Mouse (Mus musculus) forebrain, embryonic 13.5 days (tissue): ENCODE measurements around the gene Atxn1. TPM values are rescaled to one million over a fixed set of nuclear protein-coding genes. Genes with fewer than 3 reads are reported as not detected.

Experiments
- ATAC-seq: fragments of 200-750 bp; cut with Nextera tagmentation; 2 replicates; pipeline ENCODE4 v1.8.0; 2017
- H3K27ac ChIP-seq: fragments of 300-500 bp; sonication (generic); 2 replicates; pipeline ENCODE4 v1.5.1; 2015; ENCODE audit warnings: inconsistent platforms, mild to moderate bottlenecking, moderate library complexity
- H3K27me3 ChIP-seq: fragments of 300-500 bp; sonication (generic); 2 replicates; pipeline ENCODE4 v1.6.1; 2015; ENCODE audit warnings: mild to moderate bottlenecking, inconsistent platforms
- H3K36me3 ChIP-seq: fragments of 300-500 bp; sonication (generic); 2 replicates; pipeline ENCODE4 v1.6.1; 2015; ENCODE audit warnings: mild to moderate bottlenecking, inconsistent platforms; ENCODE audit not compliant: poor library complexity, severe bottlenecking
- H3K4me1 ChIP-seq: fragments of 300-500 bp; sonication (generic); 2 replicates; pipeline ENCODE4 v1.6.1; 2015; ENCODE audit warnings: inconsistent platforms
- H3K4me2 ChIP-seq: fragments of 300-500 bp; sonication (generic); 2 replicates; pipeline ENCODE4 v1.6.1; 2015; ENCODE audit warnings: inconsistent platforms, mild to moderate bottlenecking, moderate library complexity
- H3K4me3 ChIP-seq: fragments of 300-500 bp; sonication (generic); 2 replicates; pipeline ENCODE4 v1.5.1; 2015; ENCODE audit warnings: mild to moderate bottlenecking, inconsistent platforms
- H3K9ac ChIP-seq: fragments of 300-500 bp; sonication (generic); 2 replicates; pipeline ENCODE4 v1.6.1; 2015; ENCODE audit warnings: mild to moderate bottlenecking, inconsistent platforms
- H3K9me3 ChIP-seq: fragments of 300-500 bp; sonication (generic); replicated peaks from 2 replicates; pipeline ENCODE4 v1.6.1; 2016; ENCODE audit warnings: inconsistent platforms
- WGBS: fragments of 180-500 bp; shearing (Covaris S2); methylation state at CpG from one replicate; pipeline ENCODE4 v1.1.7; 2015; 5-methylcytosine and 5-hydroxymethylcytosine counted together
- polyA plus RNA-seq: library from polyadenylated mRNA; unstranded; fragments of >200 nt; fragmentation: Nextera tagmentation; extraction: Ambion mirVana; gene quantifications from 2 replicates; pipeline ENCODE4 v1.2.1, GENCODE M21; 2015

The Atxn1 gene
- polyA plus RNA-seq, 1 experiment from 2014 or later, result 7.7 TPM

DNA sequence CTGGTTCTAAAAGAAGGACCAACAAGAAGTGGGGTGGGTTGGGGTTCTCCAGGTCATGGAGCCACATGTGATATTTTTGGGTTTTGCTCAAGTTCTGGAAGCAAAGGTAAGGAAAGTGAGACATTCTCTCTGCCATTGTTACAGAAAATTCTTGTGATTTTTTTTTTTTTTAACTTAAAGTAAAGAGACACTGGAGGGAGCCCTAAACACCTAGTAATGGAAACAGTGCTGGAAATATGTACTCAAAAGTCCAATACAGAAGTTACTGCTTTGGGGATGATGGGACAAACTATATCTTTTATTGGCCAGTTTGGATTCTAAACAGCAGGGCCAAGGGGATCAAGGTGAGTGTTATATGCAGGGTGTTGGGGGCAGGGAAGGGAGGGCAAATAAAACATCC is 330.9 kb downstream of the Atxn1 start:
- H3K4me1 ChIP-seq, result peaks cover 7% of the 10 kb centered on the region; the same call in 1 of the 2 replicates
- no peak overlapping the region for H3K4me2 ChIP-seq
- no peaks in the 10 kb centered on the region for H3K9me3 ChIP-seq
- no peaks in the 10 kb centered on the region for H3K36me3 ChIP-seq
- H3K4me3 ChIP-seq, result no peak overlapping the region
- no peaks in the 10 kb centered on the region for H3K27me3 ChIP-seq
- ATAC-seq, result no peak
- no peak overlapping the region for H3K27ac ChIP-seq
- H3K9ac ChIP-seq, result no peak overlapping the region

DNA sequence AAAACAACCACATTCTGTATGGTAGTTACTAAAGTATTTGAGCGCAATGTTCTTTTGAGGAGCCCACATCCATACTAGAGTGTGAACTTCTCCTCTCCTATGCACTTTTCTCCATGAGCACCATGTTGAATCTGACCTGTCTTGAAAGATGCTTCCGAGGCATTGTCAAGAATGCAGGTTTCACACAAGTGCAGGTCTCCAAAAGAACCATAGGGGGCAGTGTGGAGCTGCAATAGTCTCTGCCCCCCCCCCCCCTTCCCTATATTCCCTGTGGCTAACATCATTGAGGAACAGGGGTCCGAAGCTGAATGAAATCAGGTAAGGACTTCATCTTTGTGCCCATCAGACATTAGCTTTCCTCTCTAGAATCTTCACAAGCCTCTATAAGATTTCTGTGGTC is 332.7 kb downstream of the Atxn1 start:
- ATAC-seq, result no peak
- peaks cover 12% of the 10 kb centered on the region for H3K4me1 ChIP-seq
- H3K27me3 ChIP-seq, result no peaks in the 10 kb centered on the region
- no peaks in the 10 kb centered on the region for H3K36me3 ChIP-seq
- H3K4me3 ChIP-seq, result no peak overlapping the region
- no peak overlapping the region for H3K27ac ChIP-seq
- 79% methylated on average over 3 of the region's 3 CpGs for WGBS
- no peak overlapping the region for H3K9ac ChIP-seq
- H3K4me2 ChIP-seq, result no peak overlapping the region
- no peaks in the 10 kb centered on the region for H3K9me3 ChIP-seq

DNA sequence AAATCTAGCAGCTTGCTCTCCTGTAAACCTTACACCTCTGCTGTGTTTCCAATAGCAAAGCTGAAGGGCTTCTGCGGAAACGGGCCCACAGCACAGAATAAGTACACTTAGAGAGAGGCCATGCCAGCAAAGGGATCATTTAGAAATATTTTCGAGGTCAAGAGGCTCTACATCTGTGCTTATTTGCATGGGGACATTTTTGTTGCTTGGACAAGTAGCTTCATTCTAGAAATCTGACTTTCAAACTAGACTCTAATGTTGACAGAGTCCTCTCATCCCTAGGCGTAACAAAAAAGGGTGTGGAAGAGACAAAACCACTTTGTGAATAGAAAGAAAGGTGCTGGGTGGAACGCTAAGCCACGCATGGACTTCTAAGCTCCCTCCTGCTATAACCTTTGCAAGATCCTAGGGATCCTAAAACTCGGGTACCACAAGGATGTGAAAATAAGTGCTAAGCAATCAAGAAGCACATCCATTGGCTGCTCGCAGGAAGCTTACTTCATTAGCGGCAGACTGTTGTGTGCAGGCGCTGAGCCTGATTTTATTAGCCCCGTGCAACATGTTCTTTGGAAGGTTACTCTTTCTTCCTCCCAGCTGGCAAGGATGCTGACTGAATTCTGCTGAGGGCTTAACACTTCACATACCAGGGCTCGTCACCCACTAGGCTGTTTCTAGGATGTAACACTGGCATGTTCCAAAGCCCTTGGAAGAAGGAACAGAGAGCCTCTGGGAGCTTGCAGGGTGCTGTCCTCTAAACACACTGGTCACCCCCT is 334.1 kb downstream of the Atxn1 start:
- no peak overlapping the region for H3K27ac ChIP-seq
- H3K4me3 ChIP-seq, result no peak overlapping the region
- peaks cover 12% of the 10 kb centered on the region for H3K4me1 ChIP-seq
- H3K4me2 ChIP-seq, result no peak overlapping the region
- 67% methylated on average over 12 of the region's 12 CpGs for WGBS
- H3K9me3 ChIP-seq, result no peaks in the 10 kb centered on the region
- no peaks in the 10 kb centered on the region for H3K36me3 ChIP-seq
- H3K27me3 ChIP-seq, result no peaks in the 10 kb centered on the region
- no peak for ATAC-seq
- no peak overlapping the region for H3K9ac ChIP-seq

DNA sequence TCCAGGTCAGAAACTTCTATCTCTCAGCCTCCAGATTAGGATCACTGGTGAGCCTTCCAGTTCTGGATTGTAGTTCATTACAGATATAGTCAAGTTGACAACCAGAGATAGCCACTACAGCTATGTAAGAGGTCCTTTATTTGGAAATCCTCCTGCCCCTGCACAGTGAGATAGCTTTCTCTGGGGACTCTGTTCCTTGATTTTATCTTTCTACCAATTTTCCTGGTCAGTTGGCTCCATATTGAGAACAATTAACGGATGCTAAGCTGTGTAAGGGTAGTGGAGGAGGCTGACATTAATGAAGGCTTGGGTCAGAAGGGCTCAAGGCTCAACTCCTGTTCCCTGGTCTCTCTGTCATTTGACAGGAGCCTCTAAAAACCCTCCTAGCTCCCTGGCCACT is 335.1 kb downstream of the Atxn1 start:
- Histone ChIP-seq H3K4me2 (no peak overlapping the region), H3K27ac (no peak overlapping the region), H3K36me3 (no peaks in the 10 kb centered on the region), H3K4me3 (no peak overlapping the region), H3K9ac (no peak overlapping the region), H3K4me1 (peaks cover 12% of the 10 kb centered on the region), H3K9me3 (no peaks in the 10 kb centered on the region), H3K27me3 (no peaks in the 10 kb centered on the region)
- WGBS, result 73% methylated on average over 1 of the region's 1 CpGs
- no peak for ATAC-seq

DNA sequence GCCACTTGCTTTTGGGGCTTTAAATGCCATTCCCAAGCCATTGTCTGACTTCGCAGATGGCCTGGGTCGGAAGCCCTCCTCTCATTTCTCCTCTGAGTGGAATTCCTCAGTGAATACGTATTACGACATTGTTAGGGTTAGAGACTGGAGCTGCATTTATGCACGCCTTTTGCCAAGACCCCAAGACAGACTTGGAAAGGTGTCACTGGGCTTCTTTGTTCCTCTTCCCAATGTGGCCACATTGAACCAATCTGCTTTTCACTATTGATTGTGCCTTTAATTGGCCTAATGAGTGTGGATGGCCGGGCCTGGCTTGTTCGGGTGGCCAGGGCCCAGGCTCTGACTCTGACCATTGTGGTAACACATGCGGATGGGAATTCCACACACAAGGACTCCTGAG is 336.5 kb downstream of the Atxn1 start:
- H3K27me3 ChIP-seq, result no peaks in the 10 kb centered on the region
- no peaks in the 10 kb centered on the region for H3K9me3 ChIP-seq
- H3K4me3 ChIP-seq, result no peak overlapping the region
- peaks cover 12% of the 10 kb centered on the region for H3K4me1 ChIP-seq
- ATAC-seq, result no peak
- H3K9ac ChIP-seq, result no peak overlapping the region
- H3K36me3 ChIP-seq, result no peaks in the 10 kb centered on the region
- H3K27ac ChIP-seq, result no peak overlapping the region
- 38% methylated on average over 8 of the region's 8 CpGs for WGBS
- no peak overlapping the region for H3K4me2 ChIP-seq

DNA sequence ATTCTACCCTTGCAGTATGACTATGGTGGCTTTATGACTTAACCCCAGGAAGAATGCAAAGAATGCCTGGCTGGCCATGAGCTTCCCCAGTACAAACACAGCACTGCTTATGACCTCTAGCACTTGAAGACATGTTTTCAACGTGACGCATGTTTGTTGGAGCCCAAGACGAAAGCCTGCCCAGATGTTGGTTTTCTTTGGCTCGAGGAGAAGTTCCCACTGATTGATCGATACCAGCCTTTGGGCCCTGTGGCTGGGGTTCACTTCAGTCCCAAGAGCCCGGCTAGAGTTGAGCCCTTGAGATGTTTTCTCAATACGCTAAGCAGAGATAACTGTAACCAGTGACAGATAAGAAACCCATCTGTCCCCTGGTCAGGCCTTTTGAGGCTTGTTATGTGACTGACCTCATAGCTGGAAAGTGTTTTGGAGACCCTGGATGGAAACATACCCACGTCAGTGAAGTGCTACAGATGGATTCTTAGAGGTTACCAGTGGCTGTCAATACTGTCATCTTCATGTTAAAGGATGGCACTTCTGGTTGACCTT is 337.5 kb downstream of the Atxn1 start:
- no peak overlapping the region for H3K27ac ChIP-seq
- WGBS, result 90% methylated on average over 8 of the region's 8 CpGs
- no peaks in the 10 kb centered on the region for H3K27me3 ChIP-seq
- no peak overlapping the region for H3K9ac ChIP-seq
- no peaks in the 10 kb centered on the region for H3K36me3 ChIP-seq
- H3K4me1 ChIP-seq, result peaks cover 15% of the 10 kb centered on the region
- no peak overlapping the region for H3K4me2 ChIP-seq
- no peaks in the 10 kb centered on the region for H3K9me3 ChIP-seq
- H3K4me3 ChIP-seq, result no peak overlapping the region
- no peak for ATAC-seq

DNA sequence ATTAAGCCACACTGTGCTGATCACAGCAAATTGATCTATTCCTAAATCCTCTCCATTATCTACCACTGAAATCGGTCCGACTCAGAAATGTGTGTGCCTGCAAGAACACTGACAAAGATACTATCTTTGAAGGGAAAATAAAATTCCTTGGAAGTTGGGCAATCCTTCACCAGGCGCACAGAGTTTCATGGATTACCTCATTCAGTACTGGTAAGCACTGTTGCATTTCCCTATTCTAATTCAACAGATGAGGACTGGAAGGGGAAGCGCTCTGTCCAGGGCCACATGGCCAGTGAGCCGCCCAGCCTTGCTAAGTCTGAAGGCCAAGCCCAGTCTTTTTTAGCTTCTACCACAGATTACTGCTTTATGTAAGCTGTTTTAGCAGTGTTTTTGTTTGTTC is 339.1 kb downstream of the Atxn1 start:
- no peak overlapping the region for H3K4me3 ChIP-seq
- H3K4me2 ChIP-seq, result no peak overlapping the region
- H3K9me3 ChIP-seq, result no peaks in the 10 kb centered on the region
- H3K9ac ChIP-seq, result no peak overlapping the region
- 95% methylated on average over 5 of the region's 5 CpGs for WGBS
- H3K4me1 ChIP-seq, result peaks cover 12% of the 10 kb centered on the region
- no peaks in the 10 kb centered on the region for H3K36me3 ChIP-seq
- H3K27me3 ChIP-seq, result no peaks in the 10 kb centered on the region
- ATAC-seq, result no peak
- H3K27ac ChIP-seq, result no peak overlapping the region

DNA sequence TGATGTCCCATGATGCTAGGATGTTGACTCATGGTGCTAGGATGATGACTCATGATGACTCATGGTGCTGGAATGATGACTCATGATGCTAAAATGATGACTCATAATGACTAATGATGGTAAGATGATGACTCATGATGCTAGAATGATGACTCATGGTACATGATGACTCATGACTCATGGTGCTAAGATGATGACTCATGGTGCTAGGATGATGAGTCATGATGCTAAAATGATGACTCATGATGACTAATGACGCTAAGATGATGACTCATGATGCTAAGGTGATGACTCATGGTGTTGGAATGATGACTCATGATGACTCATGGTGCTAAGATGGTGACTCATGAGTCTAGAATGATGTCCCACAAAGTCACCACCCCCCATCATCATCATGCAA is 341.0 kb downstream of the Atxn1 start:
- no peak overlapping the region for H3K4me3 ChIP-seq
- no peak overlapping the region for H3K4me2 ChIP-seq
- no peak overlapping the region for H3K27ac ChIP-seq
- no peaks in the 10 kb centered on the region for H3K9me3 ChIP-seq
- ATAC-seq, result no peak
- H3K9ac ChIP-seq, result no peak overlapping the region
- peaks cover 22% of the 10 kb centered on the region for H3K4me1 ChIP-seq
- no peaks in the 10 kb centered on the region for H3K36me3 ChIP-seq
- WGBS, result 73% methylated on average over 1 of the region's 1 CpGs
- no peaks in the 10 kb centered on the region for H3K27me3 ChIP-seq

DNA sequence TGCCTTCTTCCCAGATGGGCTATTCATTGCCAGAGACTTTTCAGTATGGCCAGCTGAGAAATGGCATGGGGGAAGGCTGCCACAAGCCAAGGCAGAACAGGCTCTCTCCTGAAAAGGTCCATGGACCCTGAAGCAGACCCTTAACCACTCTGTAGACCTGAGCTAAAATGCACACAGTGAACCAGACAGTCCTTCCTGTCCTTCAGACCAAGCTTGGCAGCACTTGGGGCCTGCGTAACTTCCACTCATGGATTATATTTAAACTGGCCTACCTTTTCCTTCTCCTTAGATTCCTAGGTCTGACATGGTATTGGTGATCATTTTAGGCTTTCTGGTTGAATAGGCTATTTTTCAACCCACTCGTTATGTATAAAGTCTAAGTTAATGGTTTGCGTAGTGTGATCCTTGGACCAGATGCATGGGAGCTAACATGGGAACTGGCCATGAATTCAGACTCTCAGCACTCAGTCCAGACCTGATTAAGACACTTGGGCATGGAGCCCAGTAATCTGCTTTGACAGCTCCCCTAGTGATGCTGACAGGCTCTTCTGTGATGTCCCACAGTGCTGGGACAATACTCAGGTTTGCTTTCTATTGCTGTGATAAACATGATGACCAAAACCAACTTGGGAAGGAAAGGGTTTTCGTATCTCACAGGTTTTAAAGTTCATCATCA is 341.8 kb downstream of the Atxn1 start:
- ATAC-seq, result no peak
- Histone ChIP-seq H3K27me3 (no peaks in the 10 kb centered on the region), H3K4me2 (no peak overlapping the region), H3K27ac (no peak overlapping the region), H3K9ac (no peak overlapping the region), H3K36me3 (no peaks in the 10 kb centered on the region), H3K9me3 (no peaks in the 10 kb centered on the region), H3K4me1 (peaks cover 18% of the 10 kb centered on the region), H3K4me3 (no peak overlapping the region)
- 85% methylated on average over 4 of the region's 4 CpGs for whole genome bisulfite sequencing

DNA sequence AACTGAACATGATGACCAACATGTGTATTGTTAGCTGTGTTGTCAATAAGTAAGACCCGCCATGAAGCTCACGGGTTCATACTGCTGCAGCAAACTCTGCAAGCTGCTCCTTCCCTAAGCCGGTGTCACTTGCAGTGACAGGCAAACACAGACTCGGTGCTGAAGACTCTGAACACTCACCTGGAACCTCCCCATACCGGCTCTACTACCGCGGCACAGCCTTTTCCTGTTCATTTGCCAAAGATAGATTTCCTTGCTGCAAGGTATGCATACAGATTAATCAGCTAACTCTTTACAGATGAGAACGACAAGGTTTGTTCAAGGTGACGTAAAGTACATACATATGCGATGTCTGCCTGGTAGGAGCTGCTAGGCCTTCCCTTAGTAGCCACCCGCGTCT is 344.1 kb downstream of the Atxn1 start:
- Histone ChIP-seq H3K27ac (peak overlapping the region; percentile 33), H3K4me3 (no peak overlapping the region), H3K4me2 (no peak overlapping the region), H3K9me3 (no peaks in the 10 kb centered on the region), H3K4me1 (peaks cover 18% of the 10 kb centered on the region), H3K36me3 (no peaks in the 10 kb centered on the region), H3K9ac (no peak overlapping the region), H3K27me3 (no peaks in the 10 kb centered on the region)
- ATAC-seq, result no peak
- 77% methylated on average over 12 of the region's 12 CpGs for WGBS

DNA sequence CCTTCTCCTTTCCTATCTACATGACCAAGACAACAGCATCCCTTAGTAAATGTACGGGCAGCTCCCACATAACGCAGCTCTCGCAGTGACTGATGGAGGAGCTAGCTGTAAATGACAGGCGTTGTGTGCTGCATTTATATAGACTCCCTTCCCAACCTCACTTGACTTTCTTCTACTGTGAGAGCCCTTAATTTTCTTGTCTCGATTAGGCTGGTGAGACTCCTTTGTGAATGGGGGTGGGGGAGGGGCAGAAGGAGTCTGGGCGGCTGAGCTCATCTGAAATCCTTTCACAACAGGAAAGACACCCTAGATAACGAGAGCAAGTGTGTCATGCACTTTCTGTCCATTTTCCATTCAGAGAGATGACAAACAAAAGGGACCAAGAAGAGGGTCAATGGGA is 344.5 kb downstream of the Atxn1 start:
- Histone ChIP-seq H3K36me3 (no peaks in the 10 kb centered on the region), H3K27me3 (no peaks in the 10 kb centered on the region), H3K27ac (peak overlapping the region; percentile 33), H3K4me1 (peaks cover 18% of the 10 kb centered on the region), H3K9ac (no peak overlapping the region), H3K9me3 (no peaks in the 10 kb centered on the region), H3K4me3 (no peak overlapping the region), H3K4me2 (no peak overlapping the region)
- ATAC-seq, result peak; percentile 51; the same call in 1 of the 2 replicates
- 28% methylated on average over 7 of the region's 7 CpGs for WGBS

DNA sequence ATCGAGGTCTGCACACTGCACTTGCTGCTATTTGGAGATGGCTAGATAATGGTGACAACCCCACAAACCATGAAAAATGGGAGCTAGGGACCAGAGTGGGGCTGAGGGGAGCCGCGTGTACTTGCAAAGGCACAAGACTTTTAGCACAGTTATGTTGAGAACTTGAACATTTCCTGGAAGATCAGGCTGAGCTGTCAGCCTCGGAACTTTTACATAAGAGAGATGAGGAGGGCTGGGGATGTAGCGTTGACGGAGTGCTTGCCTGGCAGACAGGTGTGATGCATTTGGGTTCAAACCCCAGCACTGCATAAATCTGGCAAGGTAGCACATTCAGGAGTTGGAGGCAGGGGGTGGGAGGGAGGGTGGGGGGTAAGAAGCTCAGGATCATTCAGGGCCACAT is 346.8 kb downstream of the Atxn1 start:
- H3K9me3 ChIP-seq, result no peaks in the 10 kb centered on the region
- H3K9ac ChIP-seq, result no peak overlapping the region
- peaks cover 21% of the 10 kb centered on the region for H3K4me1 ChIP-seq
- H3K4me3 ChIP-seq, result no peak overlapping the region
- H3K36me3 ChIP-seq, result no peaks in the 10 kb centered on the region
- no peak for ATAC-seq
- no peak overlapping the region for H3K27ac ChIP-seq
- WGBS, result 85% methylated on average over 6 of the region's 6 CpGs
- H3K4me2 ChIP-seq, result no peak overlapping the region
- H3K27me3 ChIP-seq, result no peaks in the 10 kb centered on the region
